Mouse (Mus musculus): ENCODE measurements around the gene Cisd1. TPM values are rescaled to one million over a fixed set of nuclear protein-coding genes. Genes with fewer than 3 reads are reported as not detected.

The Cisd1 gene
- polyA plus RNA-seq, 1 experiment from 2014 or later, result 261 TPM

GRCm38 (mm10) chr10:71368128-71368940 lies 23.6 kb upstream of the Cisd1 start:
- ATAC-seq (no peak; the same call in 1 of the 2 replicates), DNase-seq (no peak)
- no peak overlapping the region for H3K4me3 ChIP-seq (ENCODE audit: low read depth, low read length)
- H3K4me2 ChIP-seq (ENCODE audit: low read depth, low read length), result no peak overlapping the region
- 61% methylated on average over 16 of the region's 16 CpGs for WGBS (ENCODE audit: insufficient replicate concordance)
- H3K9me3 ChIP-seq (ENCODE audit: low read length), result no peaks in the 10 kb centered on the region
- no peak for TF ChIP-seq EP300 (IDR thresholded peaks at IDR 0.05; ENCODE audit: low read depth)
- TF ChIP-seq CTCF (IDR thresholded peaks at IDR 0.05; ENCODE audit: low read depth), result no peak
- peaks cover 7% of the 10 kb centered on the region; the same call in 1 of the 2 replicates for H3K4me1 ChIP-seq (ENCODE audit: insufficient read depth)
- no peaks in the 10 kb centered on the region for H3K27me3 ChIP-seq (ENCODE audit: insufficient read depth, low read length)
- no peak overlapping the region for H3K27ac ChIP-seq (ENCODE audit: low read depth)
- no peak overlapping the region for H3K9ac ChIP-seq (replicated peaks)
- H3K36me3 ChIP-seq (replicated peaks; ENCODE audit: insufficient read depth, low read length), result peaks cover 43% of the 10 kb centered on the region

- WGBS (ENCODE audit: insufficient replicate concordance), result 84% methylated on average over 10 of the region's 10 CpGs
- Histone ChIP-seq H3K9ac (replicated peaks) (no peak overlapping the region), H3K36me3 (replicated peaks; ENCODE audit: insufficient read depth, low read length) (peaks cover 32% of the 10 kb centered on the region), H3K27ac (ENCODE audit: low read depth) (no peak overlapping the region), H3K27me3 (ENCODE audit: insufficient read depth, low read length) (no peaks in the 10 kb centered on the region), H3K4me3 (ENCODE audit: low read depth, low read length) (no peak overlapping the region), H3K9me3 (ENCODE audit: low read length) (no peaks in the 10 kb centered on the region), H3K4me2 (ENCODE audit: low read depth, low read length) (no peak overlapping the region), H3K4me1 (ENCODE audit: insufficient read depth) (peaks cover 10% of the 10 kb centered on the region)
- DNase-seq (no peak), ATAC-seq (no peak)
- no peak for TF ChIP-seq EP300 (IDR thresholded peaks at IDR 0.05; ENCODE audit: low read depth)
- TF ChIP-seq CTCF (IDR thresholded peaks at IDR 0.05; ENCODE audit: low read depth), result no peak
Measured at GRCm38 (mm10) chr10:71363858-71364257, 19.1 kb upstream of the Cisd1 start.

- DNase-seq (no peak), ATAC-seq (no peak)
- Histone ChIP-seq H3K36me3 (replicated peaks; ENCODE audit: insufficient read depth, low read length) (peaks cover 32% of the 10 kb centered on the region), H3K4me1 (ENCODE audit: insufficient read depth) (peaks cover 6% of the 10 kb centered on the region), H3K9ac (replicated peaks) (no peak overlapping the region), H3K27me3 (ENCODE audit: insufficient read depth, low read length) (no peaks in the 10 kb centered on the region), H3K4me3 (ENCODE audit: low read depth, low read length) (no peak overlapping the region), H3K27ac (ENCODE audit: low read depth) (no peak overlapping the region), H3K4me2 (ENCODE audit: low read depth, low read length) (no peak overlapping the region), H3K9me3 (ENCODE audit: low read length) (no peaks in the 10 kb centered on the region)
- WGBS (ENCODE audit: insufficient replicate concordance), result 81% methylated on average over 8 of the region's 8 CpGs
- no peak for TF ChIP-seq EP300 (IDR thresholded peaks at IDR 0.05; ENCODE audit: low read depth)
- TF ChIP-seq CTCF (IDR thresholded peaks at IDR 0.05; ENCODE audit: low read depth), result no peak
Measured at GRCm38 (mm10) chr10:71363440-71363839, 18.7 kb upstream of the Cisd1 start.

GRCm38 (mm10) chr10:71361836-71362562 lies 17.2 kb upstream of the Cisd1 start:
- peak; percentile 62; the same call in 1 of the 2 replicates for ATAC-seq
- peak overlapping the region; percentile 45 for H3K4me2 ChIP-seq (ENCODE audit: low read depth, low read length)

GRCm38 (mm10) chr10:71361044-71361443 lies 16.3 kb upstream of the Cisd1 start:
- WGBS (ENCODE audit: insufficient replicate concordance), result 87% methylated on average over 7 of the region's 7 CpGs
- ATAC-seq (no peak), DNase-seq (no peak)
- Histone ChIP-seq H3K9me3 (ENCODE audit: low read length) (no peaks in the 10 kb centered on the region), H3K4me1 (ENCODE audit: insufficient read depth) (peaks cover 8% of the 10 kb centered on the region), H3K36me3 (replicated peaks; ENCODE audit: insufficient read depth, low read length) (peaks cover 22% of the 10 kb centered on the region), H3K4me3 (ENCODE audit: low read depth, low read length) (no peak overlapping the region), H3K9ac (replicated peaks) (no peak overlapping the region), H3K27ac (ENCODE audit: low read depth) (no peak overlapping the region), H3K27me3 (ENCODE audit: insufficient read depth, low read length) (no peaks in the 10 kb centered on the region), H3K4me2 (ENCODE audit: low read depth, low read length) (no peak overlapping the region)
- no peak for TF ChIP-seq EP300 (IDR thresholded peaks at IDR 0.05; ENCODE audit: low read depth)
- no peak for TF ChIP-seq CTCF (IDR thresholded peaks at IDR 0.05; ENCODE audit: low read depth)

More at GRCm38 (mm10) chr10:71361836-71362562, 17.2 kb upstream of the Cisd1 start:
- no peak overlapping the region for H3K4me3 ChIP-seq (ENCODE audit: low read depth, low read length)
- H3K9ac ChIP-seq (replicated peaks), result no peak overlapping the region
- 0 out of 2 replicates have a peak overlapping the region, but pooled peaks have one; percentile 48 for H3K27ac ChIP-seq (ENCODE audit: low read depth)
- peaks cover 28% of the 10 kb centered on the region for H3K36me3 ChIP-seq (replicated peaks; ENCODE audit: insufficient read depth, low read length)
- H3K4me1 ChIP-seq (ENCODE audit: insufficient read depth), result peaks cover 8% of the 10 kb centered on the region
- WGBS (ENCODE audit: insufficient replicate concordance), result 37% methylated on average over 18 of the region's 18 CpGs
- no peak for TF ChIP-seq EP300 (IDR thresholded peaks at IDR 0.05; ENCODE audit: low read depth)
- no peak for TF ChIP-seq CTCF (IDR thresholded peaks at IDR 0.05; ENCODE audit: low read depth)
- no peaks in the 10 kb centered on the region for H3K9me3 ChIP-seq (ENCODE audit: low read length)
- no peaks in the 10 kb centered on the region for H3K27me3 ChIP-seq (ENCODE audit: insufficient read depth, low read length)
- DNase-seq, result no peak

- ATAC-seq (no peak), DNase-seq (no peak)
- no peak overlapping the region for H3K4me3 ChIP-seq (ENCODE audit: low read depth, low read length)
- H3K36me3 ChIP-seq (replicated peaks; ENCODE audit: insufficient read depth, low read length), result peaks cover 15% of the 10 kb centered on the region
- peaks cover 7% of the 10 kb centered on the region for H3K4me1 ChIP-seq (ENCODE audit: insufficient read depth)
- WGBS (ENCODE audit: insufficient replicate concordance), result 88% methylated on average over 12 of the region's 12 CpGs
- H3K27ac ChIP-seq (ENCODE audit: low read depth), result no peak overlapping the region
- no peaks in the 10 kb centered on the region for H3K27me3 ChIP-seq (ENCODE audit: insufficient read depth, low read length)
- no peak overlapping the region for H3K4me2 ChIP-seq (ENCODE audit: low read depth, low read length)
- TF ChIP-seq CTCF (IDR thresholded peaks at IDR 0.05; ENCODE audit: low read depth) (no peak), EP300 (IDR thresholded peaks at IDR 0.05; ENCODE audit: low read depth) (no peak)
- H3K9me3 ChIP-seq (ENCODE audit: low read length), result no peaks in the 10 kb centered on the region
- H3K9ac ChIP-seq (replicated peaks), result no peak overlapping the region
Measured at GRCm38 (mm10) chr10:71354947-71355346, 10.2 kb upstream of the Cisd1 start.
